Mouse (Mus musculus) natural killer cell, adult 2 months (primary cell): ENCODE results near the gene Rab8b.
"Not testable (repeated sequence)": the region's sequence is repeated elsewhere in the genome, so short reads cannot be mapped to it uniquely, and the experiment has no call there.

Experiments used
- DNase-seq, 2 experiments: peaks; one replicate each; pipeline ENCODE4 v3.0.0; 2022; ENCODE audit warnings: low spot score in 2 of 2

The Rab8b gene

GRCm38 (mm10) chr9:66917216-66917891 is 2.1 kb downstream of the Rab8b start:
- DNase-seq = no peak

DNA sequence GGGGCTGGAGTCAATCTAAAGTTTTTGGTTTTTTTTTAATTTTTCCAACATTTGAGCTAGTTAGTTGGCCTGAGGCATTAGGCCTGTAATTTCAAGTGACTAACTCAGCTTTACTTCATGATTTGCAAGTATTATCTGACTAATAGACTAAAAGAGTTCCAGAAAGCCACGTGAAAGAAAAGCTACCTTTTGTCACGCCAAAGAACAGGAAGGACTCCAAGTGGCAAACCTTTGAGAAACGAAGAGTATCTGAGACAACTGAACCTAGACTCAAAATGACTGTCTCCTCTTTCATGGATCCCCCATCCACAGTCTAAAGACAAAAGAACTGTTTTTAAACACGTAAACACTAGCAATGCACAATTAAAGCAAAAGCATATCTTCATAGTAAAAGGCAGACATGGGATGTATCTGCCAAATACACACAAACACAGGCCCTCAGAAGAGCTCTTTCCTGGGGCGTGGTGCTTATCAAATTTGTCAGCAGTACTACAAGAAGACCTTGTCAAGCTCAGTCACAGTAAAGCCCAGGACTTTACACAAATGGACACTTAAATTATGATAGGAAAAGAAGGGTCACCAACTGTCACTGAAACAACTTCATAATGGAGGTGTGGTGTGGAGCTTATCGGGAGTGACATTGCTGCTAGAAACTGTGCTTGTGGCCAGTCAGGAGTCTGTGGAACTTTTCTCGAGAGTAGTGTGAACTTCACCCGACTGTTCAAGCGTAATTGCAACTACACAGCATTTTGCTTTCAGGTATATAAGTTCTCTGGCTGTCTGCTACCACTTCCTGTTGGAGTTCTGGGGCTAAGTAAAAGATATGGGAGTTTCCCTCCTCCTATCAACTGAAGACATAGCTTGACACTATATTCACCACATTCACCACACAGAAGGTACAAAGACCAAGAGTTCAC is 3.4 kb downstream of the Rab8b start:
- peak; percentile 67 to 83 for DNase-seq

DNA sequence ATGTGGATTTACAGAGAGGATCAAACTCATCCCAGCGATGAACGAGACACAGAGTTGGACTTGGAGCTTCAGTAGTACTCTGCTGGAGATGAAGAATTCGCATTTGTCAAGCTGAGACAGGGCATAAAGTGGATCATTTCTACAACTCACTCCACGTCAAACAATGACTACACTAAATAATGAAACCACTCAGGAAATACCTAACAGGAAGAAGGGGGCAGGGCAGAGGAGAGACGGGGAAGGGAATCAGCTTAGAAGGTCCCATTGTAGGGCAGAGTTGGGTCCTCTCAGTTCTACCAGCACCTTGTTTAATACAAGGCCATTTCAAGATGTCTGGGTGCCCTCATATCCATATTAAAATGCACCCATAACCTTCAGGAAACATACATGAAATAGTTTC is 4.1 kb downstream of the Rab8b start:
- peak in 1 of 2 experiments; percentile 45 for DNase-seq

GRCm38 (mm10) chr9:66914540-66914939 is 4.9 kb downstream of the Rab8b start:
- DNase-seq = no peak

GRCm38 (mm10) chr9:66913254-66913934 is 6.1 kb downstream of the Rab8b start:
- DNase-seq = not testable (repeated sequence)

DNA sequence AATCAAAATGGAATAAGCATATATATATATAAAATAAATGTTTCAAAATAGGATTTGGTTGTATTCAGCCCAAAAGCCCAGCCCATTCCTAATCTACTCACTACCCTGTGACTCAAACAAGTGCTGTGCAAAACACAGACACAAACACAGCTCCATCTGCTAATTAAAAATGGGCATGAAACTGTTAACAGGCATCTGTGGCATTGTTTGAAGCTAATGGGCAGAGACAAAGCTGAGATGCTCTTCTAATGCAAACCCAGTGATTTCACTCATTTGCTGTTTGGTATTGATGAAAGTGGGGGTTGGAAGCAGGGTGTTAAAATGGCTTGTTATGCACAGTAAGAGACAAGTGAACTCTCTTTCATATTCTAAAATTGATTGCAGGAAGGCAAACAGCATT is 7.2 kb downstream of the Rab8b start:
- DNase-seq = no peak

DNA sequence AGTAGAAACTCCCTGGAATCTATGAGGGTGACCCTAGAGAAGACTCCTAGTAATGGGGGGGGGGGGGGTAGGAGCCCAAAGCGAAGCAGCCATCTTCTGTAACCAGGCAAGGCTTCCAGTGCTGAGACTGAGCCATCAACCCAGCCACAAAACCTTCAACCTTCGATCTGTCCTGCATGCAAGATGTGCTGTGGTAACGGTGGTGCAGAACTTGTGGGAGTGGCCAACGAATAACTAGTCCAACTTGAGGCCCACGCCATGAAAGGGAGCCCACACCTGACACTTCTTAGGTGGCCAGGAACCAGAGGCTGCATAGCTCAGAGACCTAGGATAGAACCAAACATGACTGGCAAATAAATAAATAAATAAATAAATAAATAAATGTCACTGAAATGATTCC is 8.8 kb downstream of the Rab8b start:
- DNase-seq = no peak

DNA sequence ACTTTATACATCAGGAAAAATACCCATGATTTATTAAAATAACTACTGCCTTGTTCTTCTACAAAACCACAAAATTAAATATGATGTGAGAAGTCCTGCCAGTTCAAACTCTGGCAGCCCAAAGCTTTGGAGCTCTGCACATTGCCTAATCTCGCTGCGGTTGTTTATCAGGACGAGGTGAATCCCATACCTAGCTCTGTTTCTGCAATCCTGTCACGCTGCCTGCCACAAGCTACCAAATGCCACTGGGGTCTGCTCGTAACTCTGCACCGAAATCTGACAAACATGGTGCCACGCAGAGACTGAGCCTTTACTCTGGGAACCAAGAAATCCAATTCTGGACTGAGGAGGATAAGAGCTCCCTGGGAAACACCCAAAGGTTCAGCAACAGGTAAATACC is 9.6 kb downstream of the Rab8b start:
- no peak for DNase-seq

DNA sequence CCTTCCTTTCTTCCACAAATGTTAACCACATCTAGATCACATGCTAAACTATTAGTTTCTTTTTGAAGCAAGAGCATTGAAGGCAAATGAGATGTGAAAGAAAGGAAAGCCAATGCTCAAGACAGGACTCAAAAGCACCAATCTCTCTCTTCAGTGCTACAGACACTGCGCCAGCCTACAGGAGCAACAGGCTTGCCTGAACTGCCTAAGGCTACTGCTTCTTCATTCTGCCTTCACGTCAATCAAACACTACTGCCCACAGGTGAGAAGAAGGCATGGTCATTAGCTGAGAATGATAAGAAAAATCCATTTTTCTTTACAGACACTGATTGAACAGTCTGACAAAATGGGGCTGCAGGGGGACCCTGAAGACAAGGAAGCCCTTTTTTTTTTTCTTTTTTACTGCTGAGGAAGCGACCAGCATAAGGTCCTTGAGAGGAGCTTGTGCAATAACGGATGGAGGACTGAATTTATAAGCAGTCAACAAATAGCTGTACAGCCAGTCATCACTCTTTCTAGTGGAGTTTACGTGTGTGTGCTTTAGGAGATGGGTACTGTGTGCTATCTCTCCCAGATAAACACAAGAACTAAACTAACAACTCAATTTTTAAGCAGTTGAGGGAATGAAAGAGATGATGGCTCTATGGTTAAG is 11.6 kb downstream of the Rab8b start:
- DNase-seq = no peak

DNA sequence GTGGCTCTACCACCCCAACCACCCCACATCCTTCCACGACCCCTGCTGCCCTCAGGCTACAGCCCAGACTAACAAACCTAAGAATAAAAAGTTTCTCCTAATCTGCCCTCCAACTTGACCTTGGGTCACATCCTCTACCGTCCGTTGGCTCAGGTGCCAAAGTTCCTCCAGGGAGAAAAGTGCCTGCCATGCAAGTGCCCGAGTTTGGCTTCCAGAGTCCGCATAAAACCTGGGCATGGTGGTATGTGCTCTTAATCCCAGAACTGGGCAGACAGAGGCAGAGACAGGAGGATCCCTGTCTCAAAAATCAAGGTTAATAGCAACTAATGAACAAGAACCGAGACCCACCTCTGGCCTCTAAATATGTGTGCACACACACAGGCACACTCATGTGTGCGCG is 12.4 kb downstream of the Rab8b start:
- no peak for DNase-seq

- no peak for DNase-seq
Measured at GRCm38 (mm10) chr9:66905990-66906389, 13.5 kb downstream of the Rab8b start.

- DNase-seq = no peak
Measured at GRCm38 (mm10) chr9:66899526-66899925, 20.0 kb downstream of the Rab8b start.

DNA sequence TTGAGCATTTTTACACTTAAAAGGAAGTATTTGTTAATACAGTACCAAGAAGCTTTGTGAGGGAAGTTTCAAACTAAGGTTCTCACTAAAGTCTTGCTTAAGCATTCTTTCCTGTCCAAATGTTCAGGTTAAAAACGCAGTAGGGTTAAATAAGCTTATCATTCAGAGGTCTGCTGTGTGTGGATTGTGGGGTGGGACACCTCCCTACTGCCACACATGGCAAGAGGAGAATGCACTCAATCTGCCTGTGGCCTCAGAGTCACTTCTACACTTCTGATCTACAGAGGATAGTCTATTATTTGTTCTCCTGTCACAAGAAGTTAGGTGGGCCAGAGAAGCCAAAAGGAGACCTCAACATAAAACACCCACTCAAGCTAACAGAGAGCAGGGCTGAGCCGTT is 20.4 kb downstream of the Rab8b start:
- no peak for DNase-seq

DNA sequence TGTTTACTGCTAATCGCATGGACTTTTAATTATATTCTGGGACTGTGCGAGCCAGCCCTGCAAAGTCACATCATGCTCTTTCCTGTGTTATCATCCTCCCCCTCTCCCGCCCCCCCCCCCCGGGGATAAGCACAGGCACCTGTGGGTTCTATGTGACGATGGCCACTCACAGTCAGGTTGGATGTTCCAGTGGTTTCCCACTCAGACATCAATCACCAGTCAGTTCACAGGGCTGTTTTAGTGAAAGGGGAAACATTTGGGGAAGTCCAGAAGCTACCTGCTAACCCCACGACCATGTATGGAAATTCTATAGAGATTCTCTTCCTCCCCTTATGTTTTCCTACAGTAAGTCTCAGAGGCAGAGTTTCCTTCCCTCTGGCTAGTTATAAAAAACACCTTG is 21.6 kb downstream of the Rab8b start:
- peak; percentile 56 to 61 for DNase-seq

GRCm38 (mm10) chr9:66896951-66897350 is 22.5 kb downstream of the Rab8b start:
- no peak for DNase-seq

DNA sequence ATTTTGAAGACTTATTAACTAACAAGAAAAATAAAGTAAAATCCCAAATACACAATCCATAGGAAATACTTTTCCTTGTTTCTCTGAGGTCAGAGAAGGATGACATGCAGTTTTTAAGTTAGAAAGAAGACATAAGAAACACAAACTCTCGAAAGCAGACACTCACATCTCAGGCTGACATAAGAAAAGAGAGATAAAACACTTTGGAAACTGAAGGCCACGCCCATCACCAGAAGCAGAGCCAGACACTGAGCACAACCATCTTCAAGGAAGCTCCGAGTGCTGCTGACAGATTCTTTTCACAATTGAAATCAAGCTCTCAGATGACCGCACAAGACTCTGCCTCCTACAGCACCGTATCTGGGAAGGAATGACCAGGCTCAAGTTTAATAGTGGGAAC is 23.5 kb downstream of the Rab8b start:
- DNase-seq = no peak

- DNase-seq = no peak
Measured at GRCm38 (mm10) chr9:66895035-66895779, 24.3 kb downstream of the Rab8b start.

- DNase-seq = no peak
Measured at GRCm38 (mm10) chr9:66894421-66894820, 25.1 kb downstream of the Rab8b start.

DNA sequence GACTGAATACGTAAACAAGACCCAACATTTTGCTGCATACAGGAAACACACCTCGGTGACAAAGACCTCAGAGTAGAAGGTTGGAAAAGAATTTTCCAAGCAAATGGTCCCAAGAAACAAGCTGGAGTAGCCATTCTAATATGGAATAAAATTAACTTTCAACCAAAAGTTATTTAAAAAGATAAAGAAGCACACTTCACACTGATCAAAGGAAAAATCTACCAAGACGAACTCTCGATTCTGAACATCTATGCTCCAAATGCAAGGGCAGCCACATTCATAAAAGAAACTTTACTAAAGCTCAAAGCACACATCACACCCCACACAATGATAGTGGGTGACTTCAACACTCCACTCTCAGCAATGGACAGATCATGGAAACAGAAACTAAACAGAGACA is 27.0 kb downstream of the Rab8b start:
- not testable (repeated sequence) for DNase-seq

- no peak for DNase-seq
Measured at GRCm38 (mm10) chr9:66887960-66888610, 31.4 kb downstream of the Rab8b start.
